Mouse (Mus musculus) CH12.LX (cell line): ENCODE results near the gene Csmd2.

Source experiments
- CHD1 ChIP-seq: IDR thresholded peaks from 2 replicates; pipeline ENCODE4 v1.6.1; 2012; ENCODE audit warnings: low read depth, low read length, improper control_type of control experiment, inconsistent platforms
- CTCF ChIP-seq, 2 experiments: IDR thresholded peaks in 1 of 2; conservative IDR thresholded peaks in 1 of 2; 2 replicates each; pipeline ENCODE4 v1.5.1; 2011 to 2012; ENCODE audit warnings: low read depth in 2 of 2, low read length in 2 of 2, improper control_type of control experiment in 1 of 2, inconsistent platforms in 1 of 2, mild to moderate bottlenecking in 1 of 2, moderate library complexity in 1 of 2
- HCFC1 ChIP-seq: IDR thresholded peaks from 2 replicates; pipeline ENCODE4 v1.6.1; 2012; ENCODE audit warnings: low read depth, mild to moderate bottlenecking, inconsistent platforms, low read length, improper control_type of control experiment
- MAFK ChIP-seq: IDR thresholded peaks from 2 replicates; pipeline ENCODE4 v1.6.1; 2011; ENCODE audit warnings: low read length, improper control_type of control experiment; ENCODE audit not compliant: insufficient replicate concordance
- MAX ChIP-seq: IDR thresholded peaks from 2 replicates; pipeline ENCODE4 v1.6.1; 2011; ENCODE audit warnings: low read length, improper control_type of control experiment
- MXI1 ChIP-seq: IDR thresholded peaks from 2 replicates; pipeline ENCODE4 v1.6.1; 2011; ENCODE audit warnings: mild to moderate bottlenecking, low read depth, low read length, improper control_type of control experiment
- NRF1 ChIP-seq: IDR thresholded peaks from 2 replicates; pipeline ENCODE4 v1.6.1; 2014; ENCODE audit warnings: low read depth, mild to moderate bottlenecking, inconsistent platforms, low read length, improper control_type of control experiment, moderate library complexity
- POLR2A ChIP-seq: IDR thresholded peaks from 2 replicates; pipeline ENCODE4 v1.6.1; 2011; ENCODE audit warnings: low read depth, mild to moderate bottlenecking, improper control_type of control experiment, low read length
- POLR2AphosphoS2 ChIP-seq: IDR thresholded peaks from 2 replicates; pipeline ENCODE4 v1.6.1; 2011; ENCODE audit warnings: low read depth, low read length, improper control_type of control experiment
- SMC3 ChIP-seq: IDR thresholded peaks from 2 replicates; pipeline ENCODE4 v1.6.1; 2011; ENCODE audit warnings: low read depth, low read length, improper control_type of control experiment
- USF1 ChIP-seq: IDR thresholded peaks from 2 replicates; pipeline ENCODE4 v1.6.1; 2014; ENCODE audit warnings: low read depth, mild to moderate bottlenecking, inconsistent platforms, low read length, improper control_type of control experiment
- ZC3H11A ChIP-seq: IDR thresholded peaks from 2 replicates; pipeline ENCODE4 v1.6.1; 2012; ENCODE audit warnings: low read depth, mild to moderate bottlenecking, inconsistent platforms, low read length, improper control_type of control experiment
- ZMIZ1 ChIP-seq: IDR thresholded peaks from 2 replicates; pipeline ENCODE4 v1.6.1; 2012; ENCODE audit warnings: low read depth, mild to moderate bottlenecking, inconsistent platforms, low read length, improper control_type of control experiment

- TF ChIP-seq CTCF (conservative IDR thresholded peaks at IDR 0.05 in 1 of 2, IDR thresholded peaks at IDR 0.05 in 1 of 2; ENCODE audit: low read depth in 2 of 2, low read length in 2 of 2) (no peak), POLR2A (no peak), ZC3H11A (no peak), CHD1 (no peak), MAX (no peak), HCFC1 (no peak), ZMIZ1 (no peak), SMC3 (no peak), USF1 (no peak), MAFK (no peak), POLR2AphosphoS2 (no peak), NRF1 (no peak), MXI1 (no peak)
Observed at GRCm38 (mm10) chr4:128170181-128170580, 182.5 kb downstream of the Csmd2 start.
